Mouse (Mus musculus) liver, embryonic 14.5 days (tissue): Measurements from ENCODE around the gene Serpinf1. TPM values are rescaled to one million over a fixed set of nuclear protein-coding genes. Genes with fewer than 3 reads are reported as not detected.
A peak's percentile ranks its signal among the peaks of the same experiment; 100 is the strongest.

Experiments
- ATAC-seq: fragments of 200-750 bp; cut with Nextera tagmentation; 2 replicates; pipeline ENCODE4 v1.8.0; 2017; ENCODE audit warnings: moderate number of reproducible peaks, mild to moderate bottlenecking, moderate library complexity; ENCODE audit not compliant: insufficient read depth
- DNase-seq, 3 experiments: peaks; one replicate each; pipeline ENCODE4 v3.0.0-alpha.2; 2012 to 2013; ENCODE audit warnings: low read depth in 3 of 3, low spot score in 3 of 3
- H3K27ac ChIP-seq: fragments of 300-500 bp; sonication (generic); 2 replicates; pipeline ENCODE4 v1.5.1; 2014; ENCODE audit warnings: moderate library complexity, mild to moderate bottlenecking, control low read depth, inconsistent platforms
- H3K27me3 ChIP-seq: fragments of 300-500 bp; sonication (generic); 2 replicates; pipeline ENCODE4 v1.6.1; 2014; ENCODE audit warnings: mild to moderate bottlenecking, low read length, moderate library complexity; ENCODE audit not compliant: control insufficient read depth, insufficient read depth
- H3K36me3 ChIP-seq: fragments of 300-500 bp; sonication (generic); replicated peaks from 2 replicates; pipeline ENCODE4 v1.6.1; 2014; ENCODE audit warnings: low read depth; ENCODE audit not compliant: control insufficient read depth, insufficient read depth
- H3K4me1 ChIP-seq, 2 experiments: fragments of 200-500 bp in 1 of 2; fragments of 300-500 bp in 1 of 2; sonication (generic) in 1 of 2; replicated peaks; 2 replicates each; pipeline ENCODE4 v1.6.1; 2012 to 2014; ENCODE audit warnings: antibody characterized with exemption in 1 of 2, inconsistent platforms in 1 of 2, low read length in 1 of 2; ENCODE audit not compliant: control insufficient read depth in 2 of 2, insufficient read depth in 2 of 2
- H3K4me2 ChIP-seq: fragments of 300-500 bp; sonication (generic); 2 replicates; pipeline ENCODE4 v1.6.1; 2014; ENCODE audit warnings: low read depth, mild to moderate bottlenecking, control low read depth, moderate library complexity
- H3K4me3 ChIP-seq, 2 experiments: fragments of 200-500 bp in 1 of 2; fragments of 300-500 bp in 1 of 2; sonication (generic) in 1 of 2; 2 replicates each; pipeline ENCODE4 v1.5.1; 2012 to 2014; ENCODE audit warnings: low read depth in 2 of 2, low read length in 2 of 2, mild to moderate bottlenecking in 2 of 2, control low read depth in 1 of 2, inconsistent platforms in 1 of 2, moderate library complexity in 1 of 2; ENCODE audit not compliant: insufficient read depth in 1 of 2
- H3K9ac ChIP-seq: fragments of 300-500 bp; sonication (generic); replicated peaks from 2 replicates; pipeline ENCODE4 v1.6.1; 2014; ENCODE audit warnings: mild to moderate bottlenecking, control low read depth, moderate library complexity
- H3K9me3 ChIP-seq: fragments of 300-500 bp; sonication (generic); 2 replicates; pipeline ENCODE4 v1.6.1; 2016; ENCODE audit warnings: low read length, mixed read lengths; ENCODE audit not compliant: control insufficient read depth
- CTCF ChIP-seq: IDR thresholded peaks from 2 replicates; pipeline ENCODE4 v1.5.1; 2016; ENCODE audit warnings: antibody characterized with exemption, low read depth, control low read depth
- EP300 ChIP-seq: IDR thresholded peaks from 2 replicates; pipeline ENCODE4 v1.6.1; 2016; ENCODE audit warnings: antibody characterized with exemption, low read depth
- WGBS: fragments of 180-500 bp; shearing (Covaris S2); extraction: QIAGEN DNeasy Blood & Tissue Kit; methylation state at CpG from one replicate; pipeline ENCODE4 v1.1.7; 2014; ENCODE audit not compliant: insufficient replicate concordance; 5-methylcytosine and 5-hydroxymethylcytosine counted together
- polyA plus RNA-seq, 2 experiments: library from polyadenylated mRNA; depleted of rRNA in 1 of 2; stranded (reverse) in 1 of 2; unstranded in 1 of 2; fragments of >200 nt; fragmentation: Nextera tagmentation in 1 of 2; extraction: Ambion mirVana in 1 of 2; gene quantifications; 2 replicates each; pipeline versions ENCODE4 v1.2.1 to v1.2.3; 2012 to 2014

The Serpinf1 gene
- polyA plus RNA-seq, 2 experiments = 104 to 145 TPM

DNA sequence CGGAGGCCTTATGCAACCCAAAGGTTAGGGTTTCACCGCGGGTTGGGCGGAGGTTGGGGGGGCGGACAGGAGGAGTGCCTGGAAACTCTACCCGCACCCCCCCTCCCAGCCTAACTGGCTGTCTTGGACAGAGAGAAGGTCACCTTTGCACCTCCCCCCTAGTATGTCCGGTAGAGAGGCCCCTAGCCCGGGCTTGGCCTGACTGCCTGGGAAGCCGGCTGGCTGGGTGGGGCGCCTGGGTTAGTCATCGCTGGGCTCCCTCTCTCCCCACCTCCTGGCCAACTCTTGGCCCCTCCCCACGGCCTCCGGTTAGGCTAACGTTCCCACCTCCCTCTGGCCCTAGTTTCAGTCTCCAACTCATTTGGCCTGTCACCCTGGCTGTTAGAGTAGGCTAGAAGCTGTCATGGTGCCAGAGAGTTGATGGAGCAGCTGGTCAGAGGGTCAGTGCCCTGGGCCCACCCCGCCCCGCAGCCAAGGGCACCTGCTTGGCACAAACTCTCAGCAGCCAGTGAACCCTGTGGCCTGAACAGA is 39.8 kb upstream of the Serpinf1 start:
- DNase-seq (peak in 1 of 3 experiments; percentile 69), ATAC-seq (peak; percentile 47)
- Histone ChIP-seq H3K27ac (peak overlapping the region; percentile 99), H3K36me3 (peaks cover 27% of the 10 kb centered on the region), H3K9ac (peak overlapping the region; percentile 80), H3K4me1 (peaks cover 43 to 50% of the 10 kb centered on the region in 2 experiments), H3K4me2 (peak overlapping the region; percentile 97), H3K9me3 (no peaks in the 10 kb centered on the region), H3K4me3 (peak overlapping the region; percentile 86 to 92), H3K27me3 (no peaks in the 10 kb centered on the region)
- TF ChIP-seq EP300 = no peak
- 0 out of 2 replicates have a peak, but pooled peaks have one; percentile 11 for TF ChIP-seq CTCF
- WGBS = 5% methylated on average over 16 of the region's 16 CpGs

- no peak for ATAC-seq
- H3K9me3 ChIP-seq = no peaks in the 10 kb centered on the region
- H3K36me3 ChIP-seq = peaks cover 25% of the 10 kb centered on the region
- peaks cover 39 to 47% of the 10 kb centered on the region in 2 experiments for H3K4me1 ChIP-seq
- peak overlapping the region; percentile 99 for H3K27ac ChIP-seq
- H3K9ac ChIP-seq = peak overlapping the region; percentile 80
- no peak for TF ChIP-seq CTCF
- no peak for TF ChIP-seq EP300
- under 1% methylated on average over 30 of the region's 30 CpGs for WGBS
- no peak for DNase-seq
- no peaks in the 10 kb centered on the region for H3K27me3 ChIP-seq
- H3K4me2 ChIP-seq = peak overlapping the region; percentile 97
- H3K4me3 ChIP-seq = peak overlapping the region; percentile 86 to 92
Observed at GRCm38 (mm10) chr11:75461743-75462252, 39.3 kb upstream of the Serpinf1 start.

DNA sequence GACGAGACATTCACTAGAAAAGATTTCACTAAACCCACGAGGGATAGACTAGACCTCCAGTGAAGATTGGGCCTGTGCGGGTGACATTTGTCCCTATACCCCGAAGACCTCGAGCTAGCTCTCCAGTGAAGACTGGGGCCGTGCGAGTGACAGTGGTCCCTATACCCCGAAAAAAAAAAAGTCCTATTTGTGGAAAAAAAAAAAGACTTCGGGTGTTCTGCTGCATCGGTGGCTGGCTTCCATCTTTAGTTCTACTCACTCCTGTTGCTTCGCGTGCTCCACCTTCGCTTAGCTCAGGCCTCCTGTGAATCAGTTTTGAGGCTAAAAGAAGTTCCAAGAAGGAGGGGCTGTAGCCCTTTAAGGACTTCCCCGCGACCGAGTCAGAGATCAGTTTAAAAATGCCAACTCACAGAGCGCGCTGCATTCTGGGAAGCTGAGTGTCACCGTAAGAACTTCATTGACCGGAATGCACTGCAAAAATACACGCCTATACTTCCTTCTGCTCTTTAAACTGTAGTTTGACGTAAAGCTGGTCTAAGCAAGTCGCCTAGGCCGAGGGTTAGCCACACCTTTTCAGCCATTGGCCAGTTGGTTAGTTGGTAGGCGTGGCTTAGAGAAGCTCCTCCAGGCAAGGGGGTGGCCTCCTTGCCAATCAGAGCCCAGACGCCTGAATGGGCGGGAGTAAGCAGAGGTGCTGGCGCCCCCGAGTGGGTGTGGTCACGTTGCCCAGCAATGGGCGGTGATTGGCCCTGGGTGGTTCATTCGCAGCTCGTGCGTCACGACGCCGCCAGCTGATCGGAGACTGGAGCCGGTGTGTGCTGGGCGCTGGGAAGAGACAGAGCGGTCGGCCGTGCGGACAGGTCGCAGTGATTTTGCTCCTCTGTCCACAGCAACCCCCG is 38.6 kb upstream of the Serpinf1 start, which contains the start of gene Tlcd2:
Tlcd2 (plus strand) TSS at position 872 of the 899 bp plus-strand sequence.
- Histone ChIP-seq H3K27ac (peak within 1 kb of the TSS; percentile 99), H3K4me1 (peaks cover 39 to 51% of the 10 kb centered on the region in 2 experiments), H3K4me2 (peak within 1 kb of the TSS; percentile 100), H3K9me3 (no peaks in the 10 kb centered on the region), H3K27me3 (no peaks in the 10 kb centered on the region), H3K4me3 (peak within 1 kb of the TSS; percentile 86 to 92), H3K36me3 (peaks cover 23% of the 10 kb centered on the region), H3K9ac (peak within 1 kb of the TSS; percentile 85)
- ATAC-seq (peak; percentile 84), DNase-seq (peak; percentile 100)
- no peak; the same call in 1 of the 2 replicates for TF ChIP-seq CTCF
- no peak; the same call in none of the 2 replicates for TF ChIP-seq EP300
- WGBS = under 1% methylated on average over 46 of the region's 46 CpGs

DNA sequence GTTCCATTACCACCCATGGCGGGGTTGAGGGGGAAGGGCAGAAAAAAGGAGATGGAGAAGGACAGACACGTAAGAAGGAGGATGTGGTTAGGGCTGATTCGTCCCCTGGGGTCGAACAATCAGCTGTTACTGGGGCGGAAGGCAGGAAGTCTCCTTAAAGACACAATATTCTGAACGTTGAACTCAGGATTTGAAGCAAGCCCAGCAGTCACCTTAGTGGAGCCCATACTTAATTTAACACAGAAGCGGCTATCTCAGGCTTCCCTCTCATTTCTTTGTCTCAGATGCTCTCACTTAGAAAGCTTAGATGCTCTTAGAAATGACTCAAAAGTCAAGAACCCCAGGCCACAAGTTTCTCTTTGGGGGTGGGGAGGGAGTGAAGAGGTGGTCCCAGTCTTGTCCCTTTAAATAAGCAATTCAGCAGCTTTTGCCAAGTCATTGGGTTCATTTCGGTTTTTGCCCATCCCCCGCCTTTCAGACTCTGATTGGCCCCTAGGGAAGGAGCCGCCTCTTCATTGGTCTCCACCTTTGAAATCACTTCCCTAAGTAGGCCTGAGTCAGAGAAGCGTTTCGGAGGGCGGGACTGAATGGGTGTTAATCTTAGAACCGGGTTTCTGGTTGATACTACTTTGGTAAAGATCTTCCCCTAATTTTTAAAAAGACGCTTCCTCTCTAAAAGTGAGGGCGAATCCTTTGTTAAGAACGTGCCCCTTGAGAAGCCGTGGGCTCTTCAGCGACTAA is 37.8 kb upstream of the Serpinf1 start:
- Histone ChIP-seq H3K9ac (peak overlapping the region; percentile 85), H3K27me3 (no peaks in the 10 kb centered on the region), H3K4me1 (peaks cover 39 to 52% of the 10 kb centered on the region in 2 experiments), H3K27ac (peak overlapping the region; percentile 99), H3K9me3 (no peaks in the 10 kb centered on the region), H3K4me2 (peak overlapping the region; percentile 100), H3K36me3 (peaks cover 15% of the 10 kb centered on the region), H3K4me3 (peak overlapping the region; percentile 66 to 67)
- 1% methylated on average over 19 of the region's 19 CpGs for WGBS
- DNase-seq (peak; percentile 94 to 97 (median 95)), ATAC-seq (peak; percentile 52)
- no peak for TF ChIP-seq CTCF
- TF ChIP-seq EP300 = peak; percentile 52; the same call in 1 of the 2 replicates
